Mouse (Mus musculus) myocyte (in vitro differentiated cells): Measurements from ENCODE around the gene Ddc. TPM values are rescaled to one million over a fixed set of nuclear protein-coding genes. Genes with fewer than 3 reads are reported as not detected.

Source experiments
- H3K27me3 ChIP-seq: one replicate; pipeline ENCODE4 v1.6.1; 2011; ENCODE audit not compliant: control insufficient read depth, insufficient read depth, insufficient read length
- H3K36me3 ChIP-seq: one replicate; pipeline ENCODE4 v1.6.1; 2011; ENCODE audit not compliant: control insufficient read depth, insufficient read depth
- H3K4me2 ChIP-seq: one replicate; pipeline ENCODE4 v1.6.1; 2011; ENCODE audit warnings: low read depth, control low read depth
- H3K4me3 ChIP-seq: one replicate; pipeline ENCODE4 v1.5.1; 2011; ENCODE audit warnings: mild to moderate bottlenecking, control low read depth, moderate library complexity
- H3K79me2 ChIP-seq: one replicate; pipeline ENCODE4 v1.6.1; 2011; ENCODE audit not compliant: control insufficient read depth, insufficient read depth
- H3ac ChIP-seq: one replicate; pipeline ENCODE4 v1.6.1; 2011; ENCODE audit not compliant: control insufficient read depth, insufficient read length
- CEBPB ChIP-seq: IDR thresholded peaks from 2 replicates; pipeline ENCODE4 v1.6.1; 2011; ENCODE audit warnings: mild to moderate bottlenecking, moderate library complexity; ENCODE audit not compliant: poor library complexity, insufficient read depth, severe bottlenecking
- E2F4 ChIP-seq: IDR thresholded peaks from one replicate; pipeline ENCODE4 v1.6.1; 2011; ENCODE audit warnings: mild to moderate bottlenecking, control low read depth, moderate library complexity; ENCODE audit not compliant: insufficient read depth
- MAX ChIP-seq: IDR thresholded peaks from one replicate; pipeline ENCODE4 v1.6.1; 2011; ENCODE audit warnings: low read depth, mild to moderate bottlenecking, control low read depth
- MYOD1 ChIP-seq, 3 experiments: IDR thresholded peaks; one replicate each; pipeline ENCODE4 v1.6.1; 2011; ENCODE audit warnings: control low read depth in 2 of 3, low read depth in 2 of 3, mild to moderate bottlenecking in 2 of 3, moderate library complexity in 1 of 3; ENCODE audit not compliant: insufficient read length in 2 of 3, control insufficient read depth in 1 of 3
- MYOG ChIP-seq, 3 experiments: IDR thresholded peaks; one replicate each; pipeline ENCODE4 v1.6.1; 2011; ENCODE audit warnings: control low read depth in 2 of 3, low read depth in 2 of 3, mild to moderate bottlenecking in 2 of 3; ENCODE audit not compliant: insufficient read length in 2 of 3, control insufficient read depth in 1 of 3, insufficient read depth in 1 of 3
- POLR2A ChIP-seq: IDR thresholded peaks from one replicate; pipeline ENCODE4 v1.6.1; 2011; ENCODE audit warnings: low read depth, mild to moderate bottlenecking, control low read depth, moderate library complexity; ENCODE audit not compliant: insufficient read length
- POLR2AphosphoS2 ChIP-seq: IDR thresholded peaks from one replicate; pipeline ENCODE4 v1.6.1; 2011; ENCODE audit warnings: low read depth, control low read depth; ENCODE audit not compliant: insufficient read length
- REST ChIP-seq: IDR thresholded peaks from one replicate; pipeline ENCODE4 v1.6.1; 2011; ENCODE audit warnings: mild to moderate bottlenecking, control low read depth, moderate library complexity; ENCODE audit not compliant: insufficient read depth, insufficient read length
- SRF ChIP-seq: IDR thresholded peaks from one replicate; pipeline ENCODE4 v1.6.1; 2011; ENCODE audit warnings: low read depth; ENCODE audit not compliant: control insufficient read depth, insufficient read length
- TCF12 ChIP-seq: IDR thresholded peaks from one replicate; pipeline ENCODE4 v1.6.1; 2011; ENCODE audit warnings: mild to moderate bottlenecking, control low read depth; ENCODE audit not compliant: poor library complexity, insufficient read depth, severe bottlenecking
- TCF3 ChIP-seq: IDR thresholded peaks from one replicate; pipeline ENCODE4 v1.6.1; 2011; ENCODE audit warnings: low read depth, control low read depth; ENCODE audit not compliant: insufficient read length
- USF1 ChIP-seq: IDR thresholded peaks from one replicate; pipeline ENCODE4 v1.6.1; 2011; ENCODE audit warnings: low read depth, mild to moderate bottlenecking, control low read depth, moderate library complexity
- polyA plus RNA-seq: library from polyadenylated mRNA; unstranded; fragments of >200 nt; fragmentation: generic; extraction: Trizol; gene quantifications from one replicate; pipeline ENCODE4 v1.2.1, GENCODE M21; 2012; ENCODE audit warnings: missing spikeins

Gene Ddc
- polyA plus RNA-seq, 1 experiment, result 7.5 TPM

- no peak overlapping the region for H3ac ChIP-seq
- no peak overlapping the region for H3K4me3 ChIP-seq
- TF ChIP-seq CEBPB, result no peak
- TF ChIP-seq POLR2AphosphoS2, result no peak
- no peak for TF ChIP-seq TCF3
- TF ChIP-seq SRF, result no peak
- no peak for TF ChIP-seq USF1
- no peak for TF ChIP-seq E2F4
- no peak for TF ChIP-seq MYOD1 (IDR thresholded peaks at IDR 0.05; ENCODE audit: control insufficient read depth in 1 of 3, insufficient read length in 2 of 3, low read depth in 2 of 3)
- TF ChIP-seq TCF12, result no peak
- TF ChIP-seq POLR2A, result no peak
- TF ChIP-seq MYOG (IDR thresholded peaks at IDR 0.05; ENCODE audit: control insufficient read depth in 1 of 3, insufficient read depth in 1 of 3, insufficient read length in 2 of 3, low read depth in 2 of 3), result no peak
- no peak for TF ChIP-seq REST
- no peak for TF ChIP-seq MAX
- H3K36me3 ChIP-seq, result no peaks in the 10 kb centered on the region
- H3K27me3 ChIP-seq, result no peaks in the 10 kb centered on the region
- H3K4me2 ChIP-seq, result no peak overlapping the region
- no peaks in the 10 kb centered on the region for H3K79me2 ChIP-seq
Observed at GRCm38 (mm10) chr11:11878981-11879698, 18.8 kb downstream of the Ddc start.

GRCm38 (mm10) chr11:11878278-11878980 is 19.5 kb downstream of the Ddc start:
- no peaks in the 10 kb centered on the region for H3K79me2 ChIP-seq
- no peaks in the 10 kb centered on the region for H3K36me3 ChIP-seq
- no peak overlapping the region for H3K4me3 ChIP-seq
- TF ChIP-seq POLR2AphosphoS2, result no peak
- TF ChIP-seq USF1, result no peak
- TF ChIP-seq TCF3, result no peak
- TF ChIP-seq E2F4, result no peak
- TF ChIP-seq SRF, result no peak
- TF ChIP-seq MYOG (IDR thresholded peaks at IDR 0.05; ENCODE audit: control insufficient read depth in 1 of 3, insufficient read depth in 1 of 3, insufficient read length in 2 of 3, low read depth in 2 of 3), result no peak
- no peak for TF ChIP-seq REST
- TF ChIP-seq MYOD1 (IDR thresholded peaks at IDR 0.05; ENCODE audit: control insufficient read depth in 1 of 3, insufficient read length in 2 of 3, low read depth in 2 of 3), result no peak
- TF ChIP-seq CEBPB, result no peak
- H3K4me2 ChIP-seq, result peak overlapping the region; percentile 63
- H3ac ChIP-seq, result no peak overlapping the region
- H3K27me3 ChIP-seq, result no peaks in the 10 kb centered on the region

- TF ChIP-seq TCF3 (no peak), E2F4 (no peak), TCF12 (no peak), POLR2A (no peak), POLR2AphosphoS2 (no peak), MYOG (IDR thresholded peaks at IDR 0.05; ENCODE audit: control insufficient read depth in 1 of 3, insufficient read depth in 1 of 3, insufficient read length in 2 of 3, low read depth in 2 of 3) (no peak)
- H3K36me3 ChIP-seq, result no peaks in the 10 kb centered on the region
- no peaks in the 10 kb centered on the region for H3K27me3 ChIP-seq
- no peaks in the 10 kb centered on the region for H3K79me2 ChIP-seq
- H3ac ChIP-seq, result no peak overlapping the region
- H3K4me2 ChIP-seq, result no peak overlapping the region
- H3K4me3 ChIP-seq, result no peak overlapping the region
Observed at GRCm38 (mm10) chr11:11877891-11878277, 20.1 kb downstream of the Ddc start.

GRCm38 (mm10) chr11:11876366-11876765 is 21.6 kb downstream of the Ddc start:
- no peaks in the 10 kb centered on the region for H3K79me2 ChIP-seq
- H3K4me3 ChIP-seq, result no peak overlapping the region
- H3K4me2 ChIP-seq, result no peak overlapping the region
- no peak overlapping the region for H3ac ChIP-seq
- no peaks in the 10 kb centered on the region for H3K27me3 ChIP-seq
- no peaks in the 10 kb centered on the region for H3K36me3 ChIP-seq
- TF ChIP-seq TCF3, result no peak
- no peak for TF ChIP-seq SRF
- no peak for TF ChIP-seq E2F4
- TF ChIP-seq TCF12, result no peak
- TF ChIP-seq USF1, result no peak
- no peak for TF ChIP-seq MAX
- TF ChIP-seq POLR2A, result no peak
- TF ChIP-seq CEBPB, result no peak
- TF ChIP-seq MYOG (IDR thresholded peaks at IDR 0.05; ENCODE audit: control insufficient read depth in 1 of 3, insufficient read depth in 1 of 3, insufficient read length in 2 of 3, low read depth in 2 of 3), result no peak
- no peak for TF ChIP-seq POLR2AphosphoS2
- no peak for TF ChIP-seq REST
- TF ChIP-seq MYOD1 (IDR thresholded peaks at IDR 0.05; ENCODE audit: control insufficient read depth in 1 of 3, insufficient read length in 2 of 3, low read depth in 2 of 3), result no peak
